Mouse (Mus musculus) fat pad, adult 2 months (tissue): ENCODE data around the gene Ephb2.

Experiments used
- DNase-seq: peaks from one replicate; pipeline ENCODE4 v3.0.0-alpha.2; 2011; ENCODE audit warnings: low read depth, low spot score; ENCODE audit errors: extremely low read depth

Gene Ephb2

GRCm38 (mm10) chr4:136801944-136802343, 33.8 kb downstream of the Ephb2 start:
- DNase-seq, result no peak

DNA sequence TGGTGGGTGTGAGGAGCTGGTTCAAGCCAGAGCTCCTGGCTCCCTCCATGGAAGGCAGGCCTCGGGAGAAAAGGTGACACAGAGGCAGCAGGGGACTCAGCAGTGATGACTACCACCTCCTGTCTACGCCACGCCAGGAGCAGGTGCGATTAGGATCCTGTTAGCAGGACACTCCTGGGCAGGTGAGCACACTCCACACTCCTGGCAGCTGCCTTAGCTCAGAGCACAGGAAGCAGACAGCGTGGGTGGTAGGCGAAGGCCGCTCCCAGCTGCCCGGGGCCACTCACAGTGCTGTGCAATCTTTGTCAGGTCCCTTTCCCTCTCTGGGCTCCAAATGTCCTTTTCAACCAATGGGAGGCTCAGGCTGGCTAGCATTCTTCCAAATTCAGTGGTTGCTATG, 34.3 kb downstream of the Ephb2 start:
- no peak for DNase-seq

DNA sequence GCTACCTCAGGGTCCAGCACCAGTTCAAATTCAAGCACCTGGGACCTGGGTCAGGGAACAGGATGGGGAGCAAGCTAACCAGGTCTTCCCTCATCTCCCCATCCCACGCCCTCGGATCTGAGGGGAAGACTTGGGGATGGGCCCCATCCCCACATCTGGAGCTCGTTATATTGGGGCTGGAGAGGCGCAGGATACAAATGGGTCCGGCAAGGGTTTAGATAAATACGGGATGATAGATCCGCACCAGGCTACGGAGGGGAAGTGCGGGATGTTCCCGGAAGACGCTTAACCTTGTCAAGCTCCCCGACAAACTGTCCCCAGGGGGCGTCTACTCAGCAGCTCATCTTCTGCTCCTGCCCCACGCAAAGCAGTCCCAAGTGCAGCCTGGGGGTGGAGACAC, 35.4 kb downstream of the Ephb2 start:
- DNase-seq, result no peak

DNA sequence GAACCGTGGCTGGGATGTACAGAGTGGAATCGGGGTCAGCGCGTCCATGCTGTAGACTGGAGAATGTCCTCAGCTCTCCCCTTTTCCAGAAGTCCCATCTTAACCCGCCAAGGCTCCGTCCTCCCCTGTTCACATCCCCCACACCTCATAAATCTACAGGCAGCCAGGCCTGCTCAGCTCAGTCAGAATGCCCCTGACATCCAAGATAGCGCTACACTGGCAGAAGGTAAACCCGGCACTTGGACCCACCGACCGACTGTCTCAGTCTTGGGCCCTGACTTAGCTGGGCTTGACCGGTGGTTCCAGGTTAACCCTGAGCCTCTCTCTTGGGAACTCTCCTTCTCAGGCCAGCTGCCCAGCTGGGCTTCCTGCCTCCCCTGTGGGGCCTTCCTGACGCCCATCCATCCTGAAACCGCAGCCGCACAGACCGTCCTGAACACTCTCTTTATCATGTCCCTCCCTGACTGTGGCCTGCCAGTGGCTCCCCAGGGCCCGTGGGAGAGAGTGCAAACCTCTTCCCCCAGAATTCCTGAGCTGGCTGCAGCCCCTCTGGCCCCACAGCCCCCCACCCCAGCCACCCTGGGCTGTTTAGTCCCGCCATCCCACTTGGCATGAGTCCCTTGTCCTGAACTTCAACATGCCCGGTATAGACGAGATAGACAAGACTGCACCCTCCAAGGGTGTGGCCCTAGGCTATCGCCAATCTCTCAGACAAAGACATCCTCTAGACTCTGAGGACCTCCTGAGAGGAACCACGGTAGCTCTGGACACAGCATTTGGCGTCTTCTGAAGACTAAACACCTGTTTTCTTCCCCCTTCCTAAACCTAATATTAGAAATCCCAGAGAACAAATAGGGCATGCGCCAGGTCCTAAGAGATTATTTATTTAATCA, 37.9 kb downstream of the Ephb2 start:
- no peak for DNase-seq

GRCm38 (mm10) chr4:136793320-136793719, 42.5 kb downstream of the Ephb2 start:
- no peak for DNase-seq

DNA sequence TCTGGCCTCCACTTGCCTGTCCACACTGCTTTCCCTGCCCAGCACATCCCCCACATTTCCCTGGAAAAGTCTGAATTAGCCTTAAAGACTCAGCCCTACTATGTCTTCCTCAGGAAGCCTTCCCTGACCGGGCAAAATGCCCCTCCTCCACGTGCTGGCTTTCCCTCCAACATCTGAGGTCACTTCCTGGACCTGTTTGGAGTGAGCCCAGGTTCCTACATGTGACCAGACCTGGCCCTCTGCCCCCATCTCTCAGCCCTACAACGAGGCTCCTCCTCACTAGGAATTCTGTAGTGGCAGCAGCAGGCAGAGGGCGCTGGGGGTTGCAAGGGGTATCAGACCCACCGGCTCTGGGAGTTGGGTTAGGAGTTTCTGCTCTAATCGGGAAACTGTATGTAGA, 46.0 kb downstream of the Ephb2 start:
- DNase-seq, result no peak

DNA sequence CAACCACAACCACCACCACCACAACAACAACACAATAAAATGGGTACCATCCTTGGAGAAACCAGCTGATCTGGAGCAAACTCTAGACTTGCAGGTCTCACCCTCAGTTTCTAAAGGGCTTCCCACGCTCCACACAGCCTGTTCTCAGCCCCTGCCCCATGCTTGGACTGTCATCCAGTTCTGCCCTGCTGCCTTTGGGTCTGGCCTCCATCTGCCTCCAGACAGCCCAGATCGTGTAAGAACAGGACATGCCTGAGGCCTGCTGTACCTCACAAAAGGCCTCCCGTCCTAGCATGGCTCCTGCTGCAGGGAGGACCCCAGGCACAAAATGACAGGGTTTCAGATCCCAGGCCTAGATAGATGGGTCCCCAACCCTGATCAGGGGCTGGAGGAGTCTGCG, 48.4 kb downstream of the Ephb2 start:
- no peak for DNase-seq

- no peak for DNase-seq
Measured at GRCm38 (mm10) chr4:136786453-136787276, 49.1 kb downstream of the Ephb2 start.

DNA sequence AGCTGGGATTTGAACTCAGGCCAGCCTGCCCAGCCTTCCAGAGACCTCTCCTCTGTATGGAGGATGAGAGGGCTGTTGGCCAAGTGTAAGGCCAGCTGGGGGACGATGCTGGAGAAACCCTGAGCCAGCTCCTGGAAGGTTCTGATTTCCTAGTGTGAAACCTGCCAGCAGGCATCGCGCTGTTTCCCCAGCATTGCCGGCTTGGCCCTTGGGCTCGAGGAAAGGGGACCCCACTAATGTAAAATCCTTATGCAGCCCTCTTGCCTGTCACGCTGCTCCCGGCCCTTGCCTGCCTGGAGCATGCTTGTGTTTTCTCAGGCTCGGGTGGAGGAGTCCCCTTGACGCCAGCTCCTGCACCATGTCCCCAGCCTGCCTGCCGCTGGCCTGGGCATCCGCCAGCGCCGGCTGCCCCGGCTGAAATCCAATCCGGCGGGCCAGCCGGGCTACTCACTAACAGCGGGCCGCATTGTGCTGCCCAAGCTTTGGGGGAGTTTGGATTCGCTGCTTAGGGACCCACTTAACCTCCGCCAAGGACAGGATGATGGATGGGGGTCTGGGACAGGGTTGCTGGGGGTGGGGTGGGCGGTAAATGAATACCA, 52.1 kb downstream of the Ephb2 start:
- DNase-seq, result no peak

GRCm38 (mm10) chr4:136782579-136782925, 53.2 kb downstream of the Ephb2 start:
- DNase-seq, result no peak

- DNase-seq, result no peak
Measured at GRCm38 (mm10) chr4:136781868-136782578, 53.8 kb downstream of the Ephb2 start.

GRCm38 (mm10) chr4:136780201-136780895, 55.4 kb downstream of the Ephb2 start:
- no peak for DNase-seq

- DNase-seq, result no peak
Measured at GRCm38 (mm10) chr4:136779156-136779555, 56.6 kb downstream of the Ephb2 start.

- DNase-seq, result no peak
Measured at GRCm38 (mm10) chr4:136776471-136776892, 59.3 kb downstream of the Ephb2 start.

DNA sequence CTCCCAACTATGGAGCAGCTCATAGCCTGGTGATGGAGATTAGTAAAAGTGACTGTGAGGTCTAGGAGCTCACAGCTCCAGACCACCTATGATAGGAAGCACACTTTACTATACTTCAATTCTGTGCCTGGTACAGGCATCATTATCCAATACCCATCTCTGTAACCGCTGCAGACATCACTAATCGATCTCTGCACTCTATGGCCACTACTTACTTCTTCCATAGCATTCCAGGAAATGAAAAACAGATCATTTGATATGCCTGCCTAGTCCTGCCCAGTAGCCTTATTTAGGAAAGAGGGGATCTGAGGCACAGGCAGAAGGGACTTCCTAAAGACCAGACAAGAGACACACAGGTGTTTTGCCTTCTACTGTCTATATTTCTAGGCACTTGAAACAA, 59.9 kb downstream of the Ephb2 start:
- DNase-seq, result no peak

DNA sequence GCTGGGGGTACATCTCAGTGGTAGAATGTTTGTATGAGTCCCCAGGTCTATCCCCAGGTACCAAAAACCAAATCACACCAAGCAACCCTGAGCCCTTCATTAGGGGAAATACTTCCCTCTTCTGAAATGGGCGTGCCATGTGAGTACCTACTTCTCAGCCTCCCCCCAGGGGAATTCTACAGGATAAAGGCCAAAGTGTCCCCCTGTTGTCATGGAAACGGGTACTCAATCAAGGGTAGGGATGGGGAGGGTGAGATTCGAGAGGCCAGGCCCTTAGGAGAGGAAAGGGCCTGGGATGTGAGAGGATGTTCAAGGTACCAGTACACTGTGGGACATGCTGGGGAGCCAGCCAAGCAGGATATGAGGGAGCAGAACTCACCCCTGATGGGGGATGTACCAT, 61.6 kb downstream of the Ephb2 start:
- DNase-seq, result no peak

- no peak for DNase-seq
Measured at GRCm38 (mm10) chr4:136772952-136773584, 62.7 kb downstream of the Ephb2 start.

DNA sequence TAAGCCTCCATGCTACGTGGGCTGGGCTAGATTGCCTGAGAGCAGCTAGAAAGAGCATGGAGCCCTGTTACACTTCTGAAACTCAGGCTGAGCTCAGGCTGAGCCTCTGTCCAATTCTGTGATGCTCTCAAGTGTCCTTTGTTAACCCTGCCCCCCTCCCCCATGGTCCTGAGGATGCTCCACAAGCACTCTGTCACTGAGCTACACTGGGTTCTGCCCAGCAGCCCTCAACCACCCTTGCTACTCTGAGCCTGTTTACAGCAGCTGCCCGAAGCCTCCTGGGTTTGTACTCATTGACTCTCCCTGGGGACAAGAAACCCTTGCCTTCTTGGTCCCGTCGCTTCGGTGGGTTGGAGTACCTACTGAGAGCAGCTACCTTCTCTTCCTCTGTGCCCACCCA, 63.5 kb downstream of the Ephb2 start:
- no peak for DNase-seq

DNA sequence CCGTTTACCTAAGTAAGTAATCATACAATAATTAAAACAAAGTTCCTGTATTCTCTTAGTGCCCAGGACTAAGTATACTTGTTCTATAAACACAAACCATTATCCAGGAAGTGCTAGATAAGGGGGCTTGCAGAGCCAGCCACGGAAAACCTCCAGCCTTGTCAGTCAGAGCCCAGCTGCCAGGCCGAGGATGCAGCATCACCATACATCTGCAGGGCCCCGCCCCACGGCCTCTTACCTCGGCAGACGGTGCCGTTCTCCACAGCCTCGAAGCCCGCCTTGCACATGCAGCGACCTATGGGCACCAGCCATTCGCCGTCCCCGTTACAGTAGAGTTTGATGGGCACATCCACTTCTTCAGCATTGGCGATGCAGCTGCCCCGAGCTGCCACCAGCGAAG, 65.1 kb downstream of the Ephb2 start:
- DNase-seq, result no peak

- no peak for DNase-seq
Measured at GRCm38 (mm10) chr4:136768499-136768898, 67.3 kb downstream of the Ephb2 start.
